Mouse (Mus musculus): ENCODE results near the gene Ptgds. TPM values are rescaled to one million over a fixed set of nuclear protein-coding genes. Genes with fewer than 3 reads are reported as not detected.

The Ptgds gene
- polyA plus RNA-seq, 1 experiment from 2014 or later: 1.5 TPM

- H3K9ac ChIP-seq (ENCODE audit: low read depth, low read length): no peak overlapping the region
- H3K27me3 ChIP-seq (ENCODE audit: control insufficient read depth, insufficient read depth, low read length): no peaks in the 10 kb centered on the region
- ATAC-seq (ENCODE audit: low FRiP score, low TSS enrichment): no peak
- WGBS: 79% methylated on average over 5 of the region's 5 CpGs
- no peaks in the 10 kb centered on the region for H3K9me3 ChIP-seq (ENCODE audit: control insufficient read depth, low read length)
- no peak overlapping the region for H3K27ac ChIP-seq (ENCODE audit: low read depth, low read length)
- no peak overlapping the region for H3K4me2 ChIP-seq (replicated peaks; ENCODE audit: low read depth, low read length)
- H3K36me3 ChIP-seq (ENCODE audit: control insufficient read depth, insufficient read depth, low read length): no peaks in the 10 kb centered on the region; the same call in 1 of the 2 replicates
- no peak overlapping the region for H3K4me3 ChIP-seq (ENCODE audit: low read length)
- no peaks in the 10 kb centered on the region; the same call in none of the 2 replicates for H3K4me1 ChIP-seq (ENCODE audit: control insufficient read depth, insufficient read depth, low read length)
These were observed 10.9 kb downstream of the Ptgds start for GRCm38 (mm10) chr2:25458911-25459310.

- H3K9ac ChIP-seq (ENCODE audit: low read depth, low read length): no peak overlapping the region
- H3K4me1 ChIP-seq (ENCODE audit: control insufficient read depth, insufficient read depth, low read length): no peaks in the 10 kb centered on the region; the same call in none of the 2 replicates
- no peak overlapping the region for H3K4me2 ChIP-seq (replicated peaks; ENCODE audit: low read depth, low read length)
- ATAC-seq (ENCODE audit: low FRiP score, low TSS enrichment): no peak
- H3K27me3 ChIP-seq (ENCODE audit: control insufficient read depth, insufficient read depth, low read length): no peaks in the 10 kb centered on the region
- no peaks in the 10 kb centered on the region; the same call in 1 of the 2 replicates for H3K36me3 ChIP-seq (ENCODE audit: control insufficient read depth, insufficient read depth, low read length)
- H3K27ac ChIP-seq (ENCODE audit: low read depth, low read length): no peak overlapping the region
- WGBS: 90% methylated on average over 9 of the region's 9 CpGs
- H3K9me3 ChIP-seq (ENCODE audit: control insufficient read depth, low read length): no peaks in the 10 kb centered on the region
- no peak overlapping the region for H3K4me3 ChIP-seq (ENCODE audit: low read length)
These were observed 12.6 kb downstream of the Ptgds start for GRCm38 (mm10) chr2:25457022-25457896.

GRCm38 (mm10) chr2:25456205-25456953 is 13.5 kb downstream of the Ptgds start, which contains the start of gene Clic3:
Gene Clic3, plus strand, starts transcription at chr2:25456838.
- no peak within 1 kb of the TSS for H3K4me2 ChIP-seq (replicated peaks; ENCODE audit: low read depth, low read length)
- no peaks in the 10 kb centered on the region; the same call in none of the 2 replicates for H3K4me1 ChIP-seq (ENCODE audit: control insufficient read depth, insufficient read depth, low read length)
- ATAC-seq (ENCODE audit: low FRiP score, low TSS enrichment): no peak
- no peaks in the 10 kb centered on the region for H3K9me3 ChIP-seq (ENCODE audit: control insufficient read depth, low read length)
- no peaks in the 10 kb centered on the region for H3K27me3 ChIP-seq (ENCODE audit: control insufficient read depth, insufficient read depth, low read length)
- no peak within 1 kb of the TSS for H3K4me3 ChIP-seq (ENCODE audit: low read length)
- H3K36me3 ChIP-seq (ENCODE audit: control insufficient read depth, insufficient read depth, low read length): no peaks in the 10 kb centered on the region; the same call in 1 of the 2 replicates
- 60% methylated on average over 14 of the region's 14 CpGs for WGBS
- H3K9ac ChIP-seq (ENCODE audit: low read depth, low read length): no peak within 1 kb of the TSS
- H3K27ac ChIP-seq (ENCODE audit: low read depth, low read length): no peak within 1 kb of the TSS

- Histone ChIP-seq H3K4me2 (replicated peaks; ENCODE audit: low read depth, low read length) (no peak overlapping the region), H3K4me1 (ENCODE audit: control insufficient read depth, insufficient read depth, low read length) (no peaks in the 10 kb centered on the region), H3K27me3 (ENCODE audit: control insufficient read depth, insufficient read depth, low read length) (no peaks in the 10 kb centered on the region), H3K9me3 (ENCODE audit: control insufficient read depth, low read length) (no peaks in the 10 kb centered on the region), H3K9ac (ENCODE audit: low read depth, low read length) (no peak overlapping the region), H3K4me3 (ENCODE audit: low read length) (no peak overlapping the region), H3K36me3 (ENCODE audit: control insufficient read depth, insufficient read depth, low read length) (peaks cover 3% of the 10 kb centered on the region; the same call in 1 of the 2 replicates), H3K27ac (ENCODE audit: low read depth, low read length) (no peak overlapping the region)
- WGBS: 45% methylated on average over 1 of the region's 1 CpGs
- no peak for ATAC-seq (ENCODE audit: low FRiP score, low TSS enrichment)
These were observed 16.9 kb downstream of the Ptgds start for GRCm38 (mm10) chr2:25452951-25453350.

- no peaks in the 10 kb centered on the region for H3K9me3 ChIP-seq (ENCODE audit: control insufficient read depth, low read length)
- H3K4me3 ChIP-seq (ENCODE audit: low read length): no peak overlapping the region
These were observed 18.8 kb downstream of the Ptgds start for GRCm38 (mm10) chr2:25450853-25451647.

GRCm38 (mm10) chr2:25442682-25443081 is 27.2 kb downstream of the Ptgds start:
- H3K27me3 ChIP-seq (ENCODE audit: control insufficient read depth, insufficient read depth, low read length): no peaks in the 10 kb centered on the region
- no peak overlapping the region for H3K27ac ChIP-seq (ENCODE audit: low read depth, low read length)
- 89% methylated on average over 14 of the region's 14 CpGs for WGBS
- H3K4me1 ChIP-seq (ENCODE audit: control insufficient read depth, insufficient read depth, low read length): no peaks in the 10 kb centered on the region
- no peak for ATAC-seq (ENCODE audit: low FRiP score, low TSS enrichment)
- H3K9ac ChIP-seq (ENCODE audit: low read depth, low read length): no peak overlapping the region
- no peak overlapping the region for H3K4me3 ChIP-seq (ENCODE audit: low read length)
- peaks cover 41% of the 10 kb centered on the region for H3K36me3 ChIP-seq (ENCODE audit: control insufficient read depth, insufficient read depth, low read length)
- no peak overlapping the region for H3K4me2 ChIP-seq (replicated peaks; ENCODE audit: low read depth, low read length)
- no peaks in the 10 kb centered on the region for H3K9me3 ChIP-seq (ENCODE audit: control insufficient read depth, low read length)

More at GRCm38 (mm10) chr2:25450853-25451647, 18.8 kb downstream of the Ptgds start:
- no peak for ATAC-seq (ENCODE audit: low FRiP score, low TSS enrichment)
- Histone ChIP-seq H3K4me2 (replicated peaks; ENCODE audit: low read depth, low read length) (no peak overlapping the region), H3K27ac (ENCODE audit: low read depth, low read length) (no peak overlapping the region), H3K4me1 (ENCODE audit: control insufficient read depth, insufficient read depth, low read length) (no peaks in the 10 kb centered on the region), H3K27me3 (ENCODE audit: control insufficient read depth, insufficient read depth, low read length) (no peaks in the 10 kb centered on the region), H3K9ac (ENCODE audit: low read depth, low read length) (no peak overlapping the region), H3K36me3 (ENCODE audit: control insufficient read depth, insufficient read depth, low read length) (peaks cover 12% of the 10 kb centered on the region; the same call in 1 of the 2 replicates)
- WGBS: 86% methylated on average over 8 of the region's 8 CpGs

- H3K36me3 ChIP-seq (ENCODE audit: control insufficient read depth, insufficient read depth, low read length): peaks cover 43% of the 10 kb centered on the region
- H3K4me2 ChIP-seq (replicated peaks; ENCODE audit: low read depth, low read length): no peak overlapping the region
- whole genome bisulfite sequencing: 87% methylated on average over 20 of the region's 20 CpGs
These were observed 28.8 kb downstream of the Ptgds start for GRCm38 (mm10) chr2:25441067-25441466.

GRCm38 (mm10) chr2:25436286-25436820 is 33.5 kb downstream of the Ptgds start:
- H3K9me3 ChIP-seq (ENCODE audit: control insufficient read depth, low read length): no peaks in the 10 kb centered on the region
- no peak overlapping the region for H3K4me2 ChIP-seq (replicated peaks; ENCODE audit: low read depth, low read length)
- no peak overlapping the region for H3K4me3 ChIP-seq (ENCODE audit: low read length)
- no peaks in the 10 kb centered on the region for H3K27me3 ChIP-seq (ENCODE audit: control insufficient read depth, insufficient read depth, low read length)
- WGBS: 85% methylated on average over 10 of the region's 10 CpGs
- no peak overlapping the region for H3K9ac ChIP-seq (ENCODE audit: low read depth, low read length)
- H3K36me3 ChIP-seq (ENCODE audit: control insufficient read depth, insufficient read depth, low read length): peaks cover 23% of the 10 kb centered on the region
- no peak for ATAC-seq (ENCODE audit: low FRiP score, low TSS enrichment)
- no peaks in the 10 kb centered on the region for H3K4me1 ChIP-seq (ENCODE audit: control insufficient read depth, insufficient read depth, low read length)
- no peak overlapping the region for H3K27ac ChIP-seq (ENCODE audit: low read depth, low read length)

More at GRCm38 (mm10) chr2:25441067-25441466, 28.8 kb downstream of the Ptgds start:
- no peaks in the 10 kb centered on the region for H3K27me3 ChIP-seq (ENCODE audit: control insufficient read depth, insufficient read depth, low read length)
- H3K27ac ChIP-seq (ENCODE audit: low read depth, low read length): no peak overlapping the region
- no peak for ATAC-seq (ENCODE audit: low FRiP score, low TSS enrichment)
- H3K4me3 ChIP-seq (ENCODE audit: low read length): no peak overlapping the region
- no peaks in the 10 kb centered on the region for H3K9me3 ChIP-seq (ENCODE audit: control insufficient read depth, low read length)
- H3K4me1 ChIP-seq (ENCODE audit: control insufficient read depth, insufficient read depth, low read length): no peaks in the 10 kb centered on the region
- no peak overlapping the region for H3K9ac ChIP-seq (ENCODE audit: low read depth, low read length)
